Mouse (Mus musculus): ENCODE measurements around the gene Otx2. TPM values are rescaled to one million over a fixed set of nuclear protein-coding genes. Genes with fewer than 3 reads are reported as not detected.

The Otx2 gene
- polyA plus RNA-seq, 2 experiments = 0.04 TPM; not detected in 1

- DNase-seq (ENCODE audit: low spot score) (no peak), ATAC-seq (ENCODE audit: low FRiP score, low read depth) (no peak)
- Histone ChIP-seq H3K27me3 (ENCODE audit: control insufficient read depth, insufficient read depth, low read length) (peaks cover 98% of the 10 kb centered on the region), H3K36me3 (ENCODE audit: control insufficient read depth, insufficient read depth, low read length) (no peaks in the 10 kb centered on the region), H3K4me3 (replicated peaks; ENCODE audit: low read length) (no peak overlapping the region), H3K4me2 (replicated peaks; ENCODE audit: low read depth, low read length, severe bottlenecking) (no peak overlapping the region), H3K9ac (ENCODE audit: low read depth, low read length, severe bottlenecking) (no peak overlapping the region), H3K9me3 (ENCODE audit: control insufficient read depth, low read length) (no peaks in the 10 kb centered on the region), H3K4me1 (ENCODE audit: control insufficient read depth, insufficient read depth, low read length) (peaks cover 8% of the 10 kb centered on the region; the same call in 1 of the 2 replicates), H3K27ac (replicated peaks; ENCODE audit: low read depth, low read length) (no peak overlapping the region)
- 2% methylated on average over 14 of the region's 14 CpGs for WGBS
- TF ChIP-seq POLR2A (IDR thresholded peaks at IDR 0.05; ENCODE audit: borderline replicate concordance, extremely low read depth, insufficient read depth, insufficient read length) = no peak
Measured at GRCm38 (mm10) chr14:48664001-48664810, 9.4 kb downstream of the Otx2 start.

- 3% methylated on average over 4 of the region's 4 CpGs for WGBS
- no peak overlapping the region for H3K9ac ChIP-seq (ENCODE audit: low read depth, low read length, severe bottlenecking)
- no peaks in the 10 kb centered on the region for H3K36me3 ChIP-seq (ENCODE audit: control insufficient read depth, insufficient read depth, low read length)
- no peak for TF ChIP-seq POLR2A (IDR thresholded peaks at IDR 0.05; ENCODE audit: borderline replicate concordance, extremely low read depth, insufficient read depth, insufficient read length)
- no peak for ATAC-seq (ENCODE audit: low FRiP score, low read depth)
- DNase-seq (ENCODE audit: low spot score) = no peak
- H3K4me3 ChIP-seq (replicated peaks; ENCODE audit: low read length) = no peak overlapping the region
- H3K27ac ChIP-seq (replicated peaks; ENCODE audit: low read depth, low read length) = no peak overlapping the region
- no peak overlapping the region for H3K4me2 ChIP-seq (replicated peaks; ENCODE audit: low read depth, low read length, severe bottlenecking)
- H3K27me3 ChIP-seq (ENCODE audit: control insufficient read depth, insufficient read depth, low read length) = peaks cover 98% of the 10 kb centered on the region
- peaks cover 8% of the 10 kb centered on the region; the same call in 1 of the 2 replicates for H3K4me1 ChIP-seq (ENCODE audit: control insufficient read depth, insufficient read depth, low read length)
- H3K9me3 ChIP-seq (ENCODE audit: control insufficient read depth, low read length) = no peaks in the 10 kb centered on the region
Measured at GRCm38 (mm10) chr14:48663531-48663930, 10.1 kb downstream of the Otx2 start.

GRCm38 (mm10) chr14:48662568-48663236 lies 10.9 kb downstream of the Otx2 start:
- no peak for TF ChIP-seq POLR2A (IDR thresholded peaks at IDR 0.05; ENCODE audit: borderline replicate concordance, extremely low read depth, insufficient read depth, insufficient read length)
- ATAC-seq (ENCODE audit: low FRiP score, low read depth) = no peak

GRCm38 (mm10) chr14:48661646-48662567 lies 11.7 kb downstream of the Otx2 start:
- no peak for TF ChIP-seq POLR2A (IDR thresholded peaks at IDR 0.05; ENCODE audit: borderline replicate concordance, extremely low read depth, insufficient read depth, insufficient read length)
- H3K4me1 ChIP-seq (ENCODE audit: control insufficient read depth, insufficient read depth, low read length) = peaks cover 8% of the 10 kb centered on the region; the same call in 1 of the 2 replicates
- no peak overlapping the region for H3K9ac ChIP-seq (ENCODE audit: low read depth, low read length, severe bottlenecking)
- peaks cover 98% of the 10 kb centered on the region for H3K27me3 ChIP-seq (ENCODE audit: control insufficient read depth, insufficient read depth, low read length)
- 2% methylated on average over 38 of the region's 38 CpGs for WGBS
- no peak overlapping the region for H3K27ac ChIP-seq (replicated peaks; ENCODE audit: low read depth, low read length)
- DNase-seq (ENCODE audit: low spot score) (no peak), ATAC-seq (ENCODE audit: low FRiP score, low read depth) (no peak)
- H3K4me3 ChIP-seq (replicated peaks; ENCODE audit: low read length) = no peak overlapping the region
- H3K4me2 ChIP-seq (replicated peaks; ENCODE audit: low read depth, low read length, severe bottlenecking) = no peak overlapping the region
- no peaks in the 10 kb centered on the region for H3K36me3 ChIP-seq (ENCODE audit: control insufficient read depth, insufficient read depth, low read length)
- no peaks in the 10 kb centered on the region for H3K9me3 ChIP-seq (ENCODE audit: control insufficient read depth, low read length)

More at GRCm38 (mm10) chr14:48662568-48663236, 10.9 kb downstream of the Otx2 start:
- H3K4me2 ChIP-seq (replicated peaks; ENCODE audit: low read depth, low read length, severe bottlenecking) = no peak overlapping the region
- H3K9ac ChIP-seq (ENCODE audit: low read depth, low read length, severe bottlenecking) = no peak overlapping the region
- H3K27me3 ChIP-seq (ENCODE audit: control insufficient read depth, insufficient read depth, low read length) = peaks cover 98% of the 10 kb centered on the region
- under 1% methylated on average over 16 of the region's 16 CpGs for WGBS
- DNase-seq (ENCODE audit: low spot score) = no peak
- no peak overlapping the region for H3K27ac ChIP-seq (replicated peaks; ENCODE audit: low read depth, low read length)
- H3K4me3 ChIP-seq (replicated peaks; ENCODE audit: low read length) = no peak overlapping the region
- no peaks in the 10 kb centered on the region for H3K9me3 ChIP-seq (ENCODE audit: control insufficient read depth, low read length)
- H3K36me3 ChIP-seq (ENCODE audit: control insufficient read depth, insufficient read depth, low read length) = no peaks in the 10 kb centered on the region
- peaks cover 8% of the 10 kb centered on the region; the same call in 1 of the 2 replicates for H3K4me1 ChIP-seq (ENCODE audit: control insufficient read depth, insufficient read depth, low read length)

- DNase-seq (ENCODE audit: low spot score) = no peak
- Histone ChIP-seq H3K4me2 (replicated peaks; ENCODE audit: low read depth, low read length, severe bottlenecking) (no peak overlapping the region), H3K4me3 (replicated peaks; ENCODE audit: low read length) (no peak overlapping the region), H3K9me3 (ENCODE audit: control insufficient read depth, low read length) (no peaks in the 10 kb centered on the region), H3K4me1 (ENCODE audit: control insufficient read depth, insufficient read depth, low read length) (peaks cover 4% of the 10 kb centered on the region; the same call in 1 of the 2 replicates), H3K9ac (ENCODE audit: low read depth, low read length, severe bottlenecking) (no peak overlapping the region), H3K27me3 (ENCODE audit: control insufficient read depth, insufficient read depth, low read length) (peaks cover 98% of the 10 kb centered on the region), H3K27ac (replicated peaks; ENCODE audit: low read depth, low read length) (no peak overlapping the region), H3K36me3 (ENCODE audit: control insufficient read depth, insufficient read depth, low read length) (no peaks in the 10 kb centered on the region)
- no peak for TF ChIP-seq POLR2A (IDR thresholded peaks at IDR 0.05; ENCODE audit: borderline replicate concordance, extremely low read depth, insufficient read depth, insufficient read length)
- ATAC-seq (ENCODE audit: low FRiP score, low read depth) = no peak
- 14% methylated on average over 8 of the region's 8 CpGs for WGBS
Measured at GRCm38 (mm10) chr14:48661151-48661550, 12.5 kb downstream of the Otx2 start.
